Mouse (Mus musculus): ENCODE results near the gene Cars.

GRCm38 (mm10) chr7:143629501-143629900 lies 29.6 kb upstream of the Cars start:
- TF ChIP-seq CTCF (IDR thresholded peaks at IDR 0.05; ENCODE audit: low read depth): no peak
- no peak for TF ChIP-seq EP300 (IDR thresholded peaks at IDR 0.05; ENCODE audit: low read depth)

Measured in liver, embryonic 14.5 days (tissue).